Mouse (Mus musculus): ENCODE data around the gene A4gnt.
A peak's percentile ranks its signal among the peaks of the same experiment; 100 is the strongest.

DNA sequence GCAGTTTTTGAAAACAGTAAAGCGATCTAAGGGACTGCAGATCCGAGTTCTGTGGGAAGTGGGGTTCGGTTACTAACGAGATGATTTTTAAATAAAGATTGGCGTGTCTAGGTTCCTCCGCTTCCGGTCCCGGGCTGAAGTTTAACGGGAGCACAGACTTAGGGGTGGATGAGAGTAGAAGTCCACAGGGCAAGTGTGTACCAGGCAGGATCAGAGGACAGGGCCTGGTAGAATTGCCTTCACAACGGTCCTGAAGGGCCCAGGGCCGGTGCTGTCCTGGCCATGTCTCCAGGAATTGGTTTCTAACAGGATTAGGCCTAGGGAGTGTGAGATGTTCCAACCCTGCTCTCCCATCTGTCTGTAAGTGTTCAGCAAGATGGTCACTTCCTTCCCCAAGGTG lies 17.8 kb downstream of the A4gnt start:
- no peak for TF ChIP-seq CTCF (IDR thresholded peaks at IDR 0.05; ENCODE audit: borderline replicate concordance, insufficient read depth, low read length)
- TF ChIP-seq POLR2A (IDR thresholded peaks at IDR 0.05; ENCODE audit: low read depth, low read length) = peak; percentile 52

All from embryonic fibroblast, embryonic 13.5 days (primary cell).